Mouse (Mus musculus) left cerebral cortex, postnatal 14 days (tissue): Measurements from ENCODE around the gene Trim14. TPM values are rescaled to one million over a fixed set of nuclear protein-coding genes. Genes with fewer than 3 reads are reported as not detected.

Experiments
- DNase-seq, 2 experiments: peaks; one replicate each; pipeline ENCODE4 v3.0.0; 2021 to 2022; ENCODE audit warnings: low spot score in 2 of 2, mixed read lengths in 1 of 2
- intact Hi-C: fragments of 180-260 bp; cut with DNase I; formaldehyde crosslinking; loops from one replicate; pipeline ENCODE4 v1.15.1; 2025
- total RNA-seq, 2 experiments: library from RNA; stranded (reverse); gene quantifications; 2 replicates each; pipeline ENCODE4 v1.2.3; 2021

Gene Trim14
- total RNA-seq, 2 experiments from 2014 or later = 0.47 to 1.5 TPM

DNA sequence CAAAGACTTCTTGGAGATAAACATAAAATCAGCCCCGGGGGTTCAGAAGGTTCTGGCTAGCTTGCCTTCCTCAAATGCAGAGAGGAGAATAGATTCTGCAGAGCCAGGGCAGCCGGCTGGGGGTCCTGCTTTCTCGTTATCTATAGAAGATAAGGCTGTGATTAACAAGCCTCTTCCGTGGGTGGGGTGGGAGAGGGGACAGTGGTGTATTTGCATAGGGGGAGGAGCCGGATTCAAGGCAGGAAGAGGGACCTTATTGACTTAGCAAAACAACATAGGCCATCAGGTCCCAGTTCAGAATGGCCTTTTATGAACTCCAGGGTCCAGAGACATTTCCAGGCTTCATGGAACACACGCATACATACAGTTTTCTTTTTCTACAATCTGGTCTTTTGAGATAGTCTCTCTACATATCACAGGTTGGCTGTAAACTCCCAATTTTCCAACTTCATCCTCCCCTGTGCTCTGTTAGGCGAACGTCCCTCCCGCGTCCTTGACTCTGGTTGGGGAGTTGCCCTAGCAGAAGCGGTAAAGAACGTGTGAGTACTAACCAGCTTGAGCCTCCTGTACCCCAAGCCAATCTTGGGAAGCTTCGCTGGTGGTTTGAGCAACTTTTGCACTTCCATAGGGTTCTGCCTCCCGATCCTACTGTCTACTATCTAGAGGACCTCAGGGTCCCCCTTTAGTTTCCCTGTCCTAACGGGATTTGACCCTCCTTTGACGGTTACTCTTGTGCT is 679 bp downstream of the Trim14 start:
- DNase-seq = no peak
- intact Hi-C loops = no loop called here

DNA sequence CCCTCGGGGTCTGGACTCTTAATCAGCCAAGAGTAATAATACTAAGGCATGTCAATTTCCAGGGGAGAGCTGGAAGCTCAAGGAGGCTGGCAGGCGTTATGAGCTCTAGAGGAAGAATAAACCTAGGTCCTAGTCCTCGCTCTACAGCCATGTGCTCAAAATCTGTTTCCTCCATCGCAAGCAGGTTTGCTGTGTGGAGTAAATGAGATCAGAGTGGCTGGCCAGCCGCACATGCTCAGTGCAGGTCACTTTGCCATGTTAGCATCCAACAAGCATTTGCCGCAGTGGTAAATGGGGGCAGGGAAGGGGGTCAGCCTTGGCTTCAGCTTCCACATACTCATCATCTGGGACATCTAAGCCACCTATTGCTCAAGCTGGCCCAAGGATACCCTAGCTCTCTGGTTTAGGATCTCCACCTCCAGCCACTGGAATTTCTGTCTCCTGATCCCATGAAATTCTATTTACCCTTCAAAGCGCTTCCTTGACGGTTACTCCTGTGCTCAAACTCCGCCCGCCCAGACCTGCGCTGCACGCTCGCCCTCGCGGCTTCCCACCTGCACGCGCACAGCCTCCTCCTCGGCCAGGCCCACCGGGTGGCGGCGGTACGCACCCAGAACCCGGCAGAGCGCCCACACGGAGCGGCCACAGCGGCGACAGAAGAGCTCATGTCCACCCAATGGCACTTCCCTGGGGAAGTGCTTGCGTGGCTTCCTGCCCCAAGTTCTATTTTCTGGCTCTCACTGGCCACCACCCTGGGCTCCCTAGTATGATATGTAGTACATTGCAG is 1.8 kb downstream of the Trim14 start:
- DNase-seq = no peak
- intact Hi-C loops = no loop called here

DNA sequence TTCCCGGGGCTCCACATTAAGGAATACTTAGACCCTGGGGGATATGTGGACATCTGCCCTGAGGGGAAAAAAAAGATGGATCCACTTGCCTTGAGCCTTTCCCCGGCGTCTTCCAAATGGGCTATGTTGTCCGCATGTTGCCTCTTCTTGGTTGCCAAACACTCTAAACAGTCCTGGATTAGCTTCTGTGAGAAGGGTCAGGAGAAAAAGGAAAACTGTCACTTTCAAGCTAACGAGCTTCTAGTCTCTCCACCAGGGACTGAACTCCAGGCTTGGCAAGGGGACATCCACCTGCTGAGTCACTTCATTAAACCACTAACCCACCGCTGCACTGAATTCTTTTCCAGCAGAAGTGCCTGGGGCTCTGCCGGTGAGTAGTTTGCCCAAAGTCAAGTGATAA is 3.0 kb downstream of the Trim14 start:
- intact Hi-C loops = no loop called here
- DNase-seq = no peak

DNA sequence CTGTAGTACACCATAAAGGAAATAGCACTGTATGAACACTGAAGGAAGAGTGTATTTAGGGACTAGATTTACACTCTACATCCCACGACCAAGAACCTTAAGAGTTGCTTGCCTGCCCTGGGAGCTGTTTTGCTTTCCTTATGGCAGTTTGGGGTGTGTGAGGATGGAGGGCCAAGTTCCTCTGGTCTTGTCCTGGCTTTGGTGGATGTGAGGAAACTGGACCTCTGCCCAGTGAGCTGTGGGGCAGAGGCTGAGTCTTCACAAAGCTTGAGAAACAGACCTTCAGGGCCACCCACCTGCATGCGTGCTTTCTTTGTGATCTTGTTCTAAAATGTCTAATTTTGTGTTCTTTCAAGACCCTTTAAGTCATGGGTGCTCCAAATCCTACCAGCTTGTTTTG is 3.4 kb downstream of the Trim14 start:
- intact Hi-C loops = no loop called here
- DNase-seq = no peak

DNA sequence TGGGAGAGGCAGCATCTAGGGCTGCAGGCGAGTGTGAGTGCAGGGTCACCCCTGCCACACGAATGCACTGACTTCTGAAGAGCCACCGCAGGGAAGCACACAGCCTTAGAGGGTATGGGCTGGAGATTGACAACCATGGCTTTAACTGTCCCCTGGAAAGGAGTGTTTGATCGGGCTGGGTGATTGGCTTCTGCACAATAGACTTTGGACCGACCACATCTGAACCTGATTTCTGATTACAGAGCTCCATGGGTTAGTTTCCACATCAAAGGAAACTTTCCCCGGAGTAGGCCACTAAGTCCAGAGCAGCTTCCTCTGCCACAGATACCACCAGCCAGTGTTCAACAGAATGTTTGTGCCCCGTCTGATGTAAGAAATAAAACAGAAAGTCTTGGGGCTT is 6.2 kb downstream of the Trim14 start:
- intact Hi-C loops = no loop called here
- no peak for DNase-seq

DNA sequence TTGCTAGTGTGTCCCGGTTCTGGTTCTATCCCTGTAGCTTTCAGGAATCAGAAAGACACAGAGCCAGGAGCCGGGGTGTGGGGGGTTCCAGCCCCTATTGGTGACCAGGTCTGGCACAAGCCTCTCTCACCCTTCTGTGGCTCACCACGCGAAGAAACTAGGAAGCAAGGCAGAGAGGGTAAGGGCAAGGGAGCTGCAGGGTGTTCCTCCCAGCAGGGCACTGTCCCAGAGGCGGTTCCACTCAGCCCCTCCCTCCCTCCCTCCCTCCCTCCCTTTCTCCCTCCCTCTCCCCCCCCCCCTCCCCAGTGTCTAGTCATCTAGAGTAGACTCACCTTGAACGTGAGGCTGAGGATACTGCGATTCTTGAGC is 8.4 kb downstream of the Trim14 start:
- DNase-seq = no peak
- intact Hi-C loops = no loop called here

DNA sequence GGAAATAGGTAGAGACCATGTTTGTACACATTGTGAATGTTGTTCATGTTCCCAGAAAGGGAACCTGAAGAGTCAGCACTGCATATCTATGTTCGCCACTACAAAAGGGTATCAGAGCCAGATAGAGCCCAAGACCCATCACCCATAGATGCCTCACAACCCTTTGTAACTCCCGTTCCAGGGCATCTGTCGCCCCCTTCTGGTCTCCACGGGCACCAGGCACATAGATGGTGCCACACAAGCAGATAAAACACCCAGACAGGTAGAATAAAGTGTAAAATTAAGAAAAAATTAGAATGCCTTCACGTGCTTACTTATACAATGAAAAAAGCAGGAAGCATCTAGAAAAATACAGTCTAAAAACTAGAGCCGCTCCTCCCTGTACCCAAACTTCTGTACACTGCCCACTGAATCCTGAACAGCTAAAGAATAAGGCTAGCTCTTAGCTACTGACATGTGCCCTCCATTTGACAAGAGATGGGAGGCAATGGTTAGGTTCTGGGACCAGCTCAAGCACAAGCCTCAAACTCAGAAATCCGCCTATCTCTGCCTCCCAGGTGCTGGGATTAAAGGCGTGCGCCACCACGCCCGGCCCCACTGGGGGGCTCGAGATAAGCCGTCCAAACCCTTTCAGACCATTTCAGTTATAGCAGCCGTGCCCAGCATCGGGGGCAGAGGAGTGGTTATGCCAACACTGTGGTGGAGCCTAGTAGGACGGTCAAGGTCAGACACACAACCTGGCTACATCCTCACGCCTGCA is 9.0 kb downstream of the Trim14 start:
- intact Hi-C loops = no loop called here
- DNase-seq = no peak

DNA sequence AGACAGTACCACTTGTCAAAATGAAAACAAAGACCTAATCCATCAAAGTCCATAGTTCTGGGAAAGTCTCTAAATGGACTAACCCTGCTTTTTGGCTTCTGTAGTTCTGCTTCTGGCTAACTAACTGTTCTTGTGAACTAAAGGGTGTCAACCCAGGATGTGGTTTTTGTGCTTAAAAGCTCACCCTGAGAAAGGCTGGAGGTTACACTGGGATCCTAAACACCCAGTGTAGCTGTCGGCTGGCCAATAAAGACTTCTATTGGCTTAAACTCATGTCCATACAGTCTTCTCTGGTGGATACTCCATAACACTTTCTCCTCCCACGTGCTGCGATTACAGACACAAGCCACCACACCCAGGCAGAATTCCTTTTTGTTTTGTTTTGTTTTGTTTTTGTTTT is 9.7 kb downstream of the Trim14 start:
- intact Hi-C loops = no loop called here
- no peak for DNase-seq

DNA sequence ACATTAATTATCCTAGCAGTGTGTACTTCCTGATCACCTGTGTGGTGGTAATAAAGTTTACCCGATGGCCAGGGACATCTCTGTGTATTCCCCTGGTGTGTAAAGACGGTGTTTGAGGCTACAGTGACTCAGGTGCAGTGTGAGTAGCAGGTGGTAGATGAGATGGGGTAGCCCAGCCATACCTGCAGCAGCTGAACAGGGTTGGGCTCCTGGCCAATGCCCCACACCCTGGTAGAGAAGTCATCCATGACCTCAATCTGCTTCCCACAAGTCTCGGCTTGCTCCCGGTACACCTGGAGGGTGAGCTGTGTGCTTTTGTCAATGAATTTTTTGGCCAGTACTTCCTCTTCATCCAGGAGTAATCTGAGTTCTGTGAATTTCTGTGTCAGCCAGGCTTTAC is 12.6 kb downstream of the Trim14 start:
- intact Hi-C loops = no loop called here
- no peak for DNase-seq

DNA sequence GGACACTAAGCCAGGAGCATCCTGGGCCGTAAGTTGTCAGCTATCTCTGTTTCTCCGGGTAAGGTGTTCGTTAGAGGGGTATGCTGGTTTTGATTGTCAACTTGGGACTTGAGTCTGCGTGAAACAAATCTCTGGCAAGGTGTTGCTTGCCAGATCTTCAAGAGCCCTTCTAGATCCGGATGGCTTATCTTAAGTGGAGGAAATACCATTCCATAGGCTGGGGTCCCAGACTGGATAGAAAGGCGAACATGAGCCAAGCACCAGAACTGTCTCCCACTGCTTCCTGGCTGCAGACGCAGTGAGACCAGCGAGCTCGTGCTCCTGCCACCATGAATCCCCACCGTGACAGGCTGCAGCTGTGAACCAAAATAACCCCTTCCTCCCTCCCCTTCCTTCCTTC is 14.5 kb downstream of the Trim14 start:
- intact Hi-C loops = no loop called here
- no peak for DNase-seq

DNA sequence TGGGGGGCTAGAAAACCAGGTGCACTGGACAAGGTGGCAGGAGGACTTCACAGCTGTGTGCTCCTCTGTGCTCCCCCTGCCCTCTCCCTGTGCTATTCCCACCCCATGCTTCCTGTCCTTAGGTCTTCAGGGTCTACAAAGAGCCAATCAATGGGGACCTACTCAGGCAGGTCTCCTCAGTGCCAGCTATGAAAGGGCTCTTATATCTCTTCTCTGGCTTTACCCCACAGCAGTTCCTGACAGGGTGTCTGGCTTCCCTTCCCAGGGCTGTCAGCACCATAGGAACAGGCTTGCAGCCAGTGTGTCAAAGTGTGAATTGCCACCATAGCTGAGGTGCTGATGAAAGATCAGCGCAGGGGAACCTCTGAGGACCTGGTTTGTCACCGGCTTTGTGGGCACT is 15.4 kb downstream of the Trim14 start:
- DNase-seq = no peak
- intact Hi-C loops = no loop called here

DNA sequence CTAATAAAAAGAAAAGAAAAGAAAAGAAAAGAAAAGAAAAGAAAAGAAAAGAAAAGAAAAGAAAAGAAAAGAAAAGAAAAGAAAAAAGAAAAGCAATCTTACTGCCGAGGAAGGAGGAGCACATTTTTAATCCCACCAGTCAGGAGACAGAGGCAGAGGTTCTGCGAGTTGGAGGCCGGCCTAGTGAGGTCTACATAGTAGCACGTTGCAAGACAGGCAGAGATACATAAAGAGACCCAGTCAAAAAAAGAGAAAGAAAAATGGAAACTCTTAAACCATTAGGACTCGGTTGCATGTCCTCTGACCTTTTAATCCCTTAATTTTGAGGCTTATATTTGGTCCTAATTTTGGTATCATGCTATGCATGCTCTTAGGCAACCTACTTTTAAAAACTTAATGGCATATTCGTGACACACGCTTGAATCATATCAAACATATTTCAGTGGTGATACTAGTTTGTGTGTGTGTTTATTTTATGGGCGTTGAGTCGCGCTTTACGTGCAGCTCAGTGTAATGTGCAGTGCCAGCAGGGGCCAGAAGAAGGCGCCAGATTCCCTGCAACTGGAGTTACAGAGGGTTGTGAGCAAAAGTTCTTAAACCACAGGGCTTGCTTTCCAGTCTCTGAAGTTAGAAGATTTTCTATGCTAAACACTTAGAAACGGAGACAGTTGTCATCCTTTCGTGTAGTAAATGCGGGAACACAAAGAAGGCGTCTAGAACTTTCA is 28.0 kb downstream of the Trim14 start:
- intact Hi-C loops = loop anchor here (10.0 kb wide), 1 partner anchor 547 kb away; the partner anchor contains the start of gene Anks6
- peak; percentile 78 to 88 for DNase-seq

DNA sequence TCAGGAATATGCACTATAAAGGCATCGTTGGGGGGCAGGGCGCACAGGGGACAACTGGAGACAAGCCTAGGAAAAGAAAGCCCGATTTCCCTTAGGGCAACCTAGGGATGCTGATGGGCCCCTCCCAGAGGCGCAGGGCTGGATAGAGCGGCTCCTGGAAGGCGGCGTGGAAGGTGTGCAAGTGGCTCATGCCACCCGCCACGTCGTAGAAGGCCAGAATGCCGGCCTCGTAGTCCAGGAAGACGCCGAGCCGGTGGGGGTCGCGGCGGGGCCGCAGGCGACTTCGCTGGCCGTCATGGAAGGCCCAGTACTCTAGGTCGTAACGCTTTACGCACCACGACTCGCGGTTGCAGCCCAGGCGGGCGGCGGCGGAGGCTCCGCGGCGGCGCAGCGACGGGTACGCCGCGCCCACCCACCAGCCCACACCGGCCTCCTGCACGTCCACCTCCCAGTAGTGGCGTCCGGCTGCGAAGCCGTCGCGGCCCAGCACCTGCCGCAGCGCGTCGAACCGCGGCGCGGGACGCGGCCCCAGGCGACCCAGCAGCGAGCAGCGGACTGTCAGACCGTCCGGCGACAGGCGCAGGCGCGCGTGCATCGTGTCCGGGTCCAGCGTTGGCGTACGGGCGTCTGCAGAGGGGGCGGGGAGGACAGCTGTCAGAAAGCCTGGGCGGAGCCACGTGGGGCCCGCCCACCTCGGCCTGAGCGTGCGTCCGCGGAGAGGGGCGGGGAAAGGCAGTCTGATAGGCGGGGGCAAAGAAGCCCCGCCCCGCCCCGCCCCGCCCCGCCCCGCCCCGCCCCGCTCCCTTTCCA is 28.9 kb downstream of the Trim14 start:
- intact Hi-C loops = loop anchor here (10.0 kb wide), 1 partner anchor 548 kb away; the partner anchor contains the start of gene Anks6
- DNase-seq = peak; percentile 94

DNA sequence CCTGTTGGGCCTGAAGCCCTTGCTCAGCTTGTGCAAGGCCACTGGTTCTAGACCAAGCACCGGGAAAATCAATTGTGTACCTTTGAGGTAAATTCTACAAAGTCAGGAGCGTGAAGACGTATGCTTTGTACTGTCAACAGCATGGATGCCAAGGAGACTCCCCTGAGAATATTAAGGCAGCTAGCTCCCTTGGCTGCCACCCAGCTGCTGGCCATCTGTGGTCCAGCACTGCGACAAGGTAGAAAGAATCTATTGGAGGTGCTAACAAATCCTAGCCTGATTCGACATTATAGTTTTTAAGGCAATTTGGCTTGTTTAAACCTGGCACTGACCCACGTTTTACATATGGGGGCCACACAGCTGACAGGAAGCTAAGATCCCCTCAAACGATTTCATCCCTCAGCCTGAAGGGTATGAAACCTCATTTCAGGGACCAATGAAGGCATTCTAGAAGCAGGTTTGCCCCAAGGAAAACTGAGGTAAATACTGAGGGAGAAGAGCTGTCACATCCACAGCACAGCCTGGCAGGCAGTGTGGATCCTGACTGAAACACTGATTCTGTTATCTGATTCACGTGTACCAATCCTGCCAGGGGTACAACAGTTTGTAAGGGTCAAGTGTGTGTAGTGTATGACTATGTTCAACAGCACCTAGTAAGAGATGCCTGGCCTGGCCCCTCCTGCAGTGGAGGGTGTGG is 30.4 kb downstream of the Trim14 start:
- DNase-seq = no peak
- intact Hi-C loops = loop anchor here (10.0 kb wide), 1 partner anchor 549 kb away; the partner anchor contains the start of gene Anks6

DNA sequence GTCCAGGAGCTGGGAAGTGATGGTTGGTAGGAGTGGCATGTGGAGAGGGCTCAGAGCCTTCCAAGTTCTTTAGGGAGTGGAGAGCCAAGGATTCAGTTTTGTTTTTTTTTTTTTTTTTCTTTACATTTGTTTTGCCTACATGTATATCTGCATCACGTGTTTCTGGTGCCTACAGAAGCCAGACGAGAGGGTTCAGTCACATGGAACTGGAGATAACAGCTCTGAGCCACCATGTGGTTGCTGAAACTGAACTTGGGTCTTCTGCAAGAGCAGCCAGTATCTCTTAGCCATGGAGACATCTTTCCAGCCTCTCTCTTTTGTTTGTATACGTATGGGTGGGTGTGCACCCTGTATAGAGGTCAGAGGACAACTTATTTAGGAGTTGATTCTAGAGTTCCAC is 32.1 kb downstream of the Trim14 start:
- intact Hi-C loops = loop anchor here (10.0 kb wide), 1 partner anchor 551 kb away; the partner anchor contains the start of gene Anks6
- no peak for DNase-seq

DNA sequence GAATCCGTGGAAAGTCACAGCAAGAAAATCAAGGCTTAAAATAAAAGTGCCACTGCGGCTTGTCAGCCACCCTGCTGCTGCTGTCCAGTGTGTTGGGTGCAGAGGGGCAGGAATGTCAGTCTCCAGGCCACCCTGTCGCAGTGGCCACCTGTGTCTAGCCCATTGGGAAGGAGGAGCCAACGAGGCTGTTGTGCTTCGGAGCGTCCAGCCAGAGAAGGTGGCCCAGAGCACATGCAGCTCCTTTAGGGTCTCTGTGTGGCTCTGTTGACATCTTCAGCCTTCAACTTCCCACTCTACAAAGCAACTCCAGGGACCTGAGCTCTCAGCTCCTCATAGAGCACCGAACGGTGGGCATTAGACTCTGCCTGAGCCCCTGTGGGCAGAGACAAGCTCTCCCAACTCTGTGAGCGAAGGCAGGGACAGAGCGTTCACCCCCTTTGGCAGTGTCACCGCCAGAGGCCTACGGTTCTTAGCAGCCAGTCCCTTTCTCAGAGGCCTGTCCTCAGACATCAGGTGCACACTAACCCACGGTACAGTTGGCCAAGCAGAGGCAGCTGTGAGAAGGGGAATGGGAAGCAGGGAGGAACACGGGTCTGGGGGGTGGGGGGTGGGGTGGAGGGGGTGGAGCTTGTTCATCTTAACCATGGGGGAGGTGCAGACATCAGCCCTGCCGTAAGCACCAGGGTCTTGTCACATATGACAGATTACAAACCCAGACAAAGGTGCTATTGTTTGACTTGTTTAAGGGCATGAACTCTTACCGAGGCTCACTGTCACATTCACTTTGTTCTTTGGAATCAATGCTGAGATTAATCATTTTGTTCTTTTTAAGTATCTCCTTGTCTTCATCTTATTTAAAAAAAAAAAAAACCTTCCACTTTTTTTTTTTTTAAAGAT is 33.1 kb downstream of the Trim14 start:
- intact Hi-C loops = loop anchor here (10.0 kb wide), 1 partner anchor 552 kb away; the partner anchor contains the start of gene Anks6
- no peak for DNase-seq

DNA sequence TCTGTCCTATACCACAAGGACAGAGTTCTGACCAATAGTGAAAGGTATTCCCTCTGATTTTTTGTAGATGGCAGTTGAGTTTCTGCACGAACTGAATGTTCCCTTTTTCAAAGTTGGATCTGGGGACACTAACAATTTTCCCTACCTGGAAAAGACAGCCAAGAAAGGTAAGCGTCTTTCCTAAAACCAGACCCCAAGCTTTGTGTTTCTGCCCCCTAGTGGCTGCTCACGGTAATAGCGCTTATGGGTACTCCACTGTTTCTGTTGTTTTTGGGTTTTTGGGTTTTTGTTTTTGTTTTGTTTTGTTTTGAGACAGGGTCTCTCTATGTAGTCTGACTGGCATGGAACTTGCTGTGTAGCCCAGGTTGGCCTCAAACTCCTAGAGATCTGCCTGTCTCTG is 37.0 kb downstream of the Trim14 start:
- intact Hi-C loops = loop anchor here (5.0 kb wide), 1 partner anchor 158 kb away; no protein-coding TSS in a partner anchor
- DNase-seq = peak in 1 of 2 experiments; percentile 46
